Mouse (Mus musculus) adrenal gland, postnatal 10 days (tissue): Measurements from ENCODE around the gene Stx7. TPM values are rescaled to one million over a fixed set of nuclear protein-coding genes. Genes with fewer than 3 reads are reported as not detected.

Experiments
- DNase-seq: peaks from one replicate; pipeline ENCODE4 v3.0.0; 2021; ENCODE audit warnings: mixed read lengths
- total RNA-seq, 2 experiments: library from RNA; stranded (reverse); gene quantifications; 2 replicates each; pipeline ENCODE4 v1.2.3; 2021

Gene Stx7
- total RNA-seq, 2 experiments from 2014 or later = 92.2 to 97.9 TPM

GRCm38 (mm10) chr10:24167978-24168583 is 19.0 kb downstream of the Stx7 start:
- DNase-seq = no peak

DNA sequence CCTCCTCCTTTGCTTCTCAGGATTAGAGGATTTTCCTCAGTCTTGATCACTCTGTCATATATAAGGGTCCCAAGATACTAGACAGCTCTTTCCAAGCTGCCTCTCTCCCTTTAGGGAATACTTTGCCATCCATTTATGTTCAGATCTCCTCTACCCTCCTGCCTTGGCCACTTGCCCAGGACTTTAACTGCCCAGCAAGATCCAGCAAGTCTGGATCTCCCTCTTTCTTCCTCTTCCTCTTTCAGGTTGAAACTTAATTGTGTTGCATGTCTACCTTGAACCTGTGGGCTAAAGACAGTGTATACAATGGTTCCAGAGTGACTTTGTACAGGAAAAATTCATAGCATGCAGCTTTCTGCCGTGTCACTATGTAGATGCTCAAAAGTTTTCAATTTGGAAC is 19.8 kb downstream of the Stx7 start:
- no peak for DNase-seq

DNA sequence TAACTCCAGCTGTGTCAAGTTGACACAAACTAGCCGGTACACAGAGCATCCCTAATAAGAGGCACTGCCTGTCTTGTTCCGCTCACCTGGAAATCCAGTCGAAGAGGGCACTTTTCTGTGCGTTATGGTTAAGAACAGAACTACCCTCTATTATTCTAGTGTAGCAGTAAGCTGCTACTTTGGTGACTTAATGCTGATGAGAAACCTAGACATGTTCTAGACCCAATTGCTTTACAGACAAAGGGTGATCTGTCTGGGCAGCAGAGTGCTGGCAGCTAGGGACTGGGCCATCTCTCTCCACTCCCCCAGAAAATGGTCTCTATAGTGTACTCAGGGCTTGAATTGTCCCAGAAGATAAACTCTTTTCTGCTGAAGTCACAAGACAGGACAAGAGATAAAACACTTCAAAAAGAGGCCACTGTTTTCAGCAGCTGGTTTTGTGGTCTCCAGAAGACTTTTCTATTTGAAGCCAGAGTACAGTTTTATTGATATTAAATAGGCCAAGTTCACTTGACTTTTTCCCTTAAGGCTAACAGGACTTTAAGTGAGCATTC is 22.9 kb downstream of the Stx7 start:
- DNase-seq = no peak

GRCm38 (mm10) chr10:24173210-24174001 is 24.3 kb downstream of the Stx7 start:
- peak; percentile 64 for DNase-seq

DNA sequence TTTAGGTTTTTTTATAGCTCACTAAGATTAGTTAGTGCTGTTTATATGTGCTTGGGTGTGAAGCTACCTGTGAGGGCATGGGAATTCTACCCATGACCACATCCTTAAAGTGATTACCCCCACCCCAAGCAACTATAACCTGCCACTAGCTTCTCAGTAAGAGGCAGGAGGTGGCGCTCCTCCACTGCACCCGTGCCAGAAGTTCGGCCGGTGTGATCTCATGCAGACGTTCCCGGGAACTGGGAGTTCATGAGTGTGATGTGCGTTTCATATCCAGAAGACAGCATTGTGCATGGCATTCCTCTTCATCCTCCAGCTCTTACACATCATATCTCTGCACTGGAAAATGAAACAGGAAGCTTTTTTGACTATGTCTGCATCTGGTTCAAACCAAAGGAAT is 41.3 kb downstream of the Stx7 start:
- peak; percentile 13 for DNase-seq

GRCm38 (mm10) chr10:24191977-24192376 is 42.9 kb downstream of the Stx7 start:
- DNase-seq = no peak

GRCm38 (mm10) chr10:24199303-24199702 is 50.2 kb downstream of the Stx7 start:
- no peak for DNase-seq

- no peak for DNase-seq
Observed at GRCm38 (mm10) chr10:24200099-24200498, 51.0 kb downstream of the Stx7 start.

GRCm38 (mm10) chr10:24210075-24210474 is 61.0 kb downstream of the Stx7 start:
- DNase-seq = peak; percentile 20

GRCm38 (mm10) chr10:24213297-24213696 is 64.2 kb downstream of the Stx7 start:
- DNase-seq = no peak

DNA sequence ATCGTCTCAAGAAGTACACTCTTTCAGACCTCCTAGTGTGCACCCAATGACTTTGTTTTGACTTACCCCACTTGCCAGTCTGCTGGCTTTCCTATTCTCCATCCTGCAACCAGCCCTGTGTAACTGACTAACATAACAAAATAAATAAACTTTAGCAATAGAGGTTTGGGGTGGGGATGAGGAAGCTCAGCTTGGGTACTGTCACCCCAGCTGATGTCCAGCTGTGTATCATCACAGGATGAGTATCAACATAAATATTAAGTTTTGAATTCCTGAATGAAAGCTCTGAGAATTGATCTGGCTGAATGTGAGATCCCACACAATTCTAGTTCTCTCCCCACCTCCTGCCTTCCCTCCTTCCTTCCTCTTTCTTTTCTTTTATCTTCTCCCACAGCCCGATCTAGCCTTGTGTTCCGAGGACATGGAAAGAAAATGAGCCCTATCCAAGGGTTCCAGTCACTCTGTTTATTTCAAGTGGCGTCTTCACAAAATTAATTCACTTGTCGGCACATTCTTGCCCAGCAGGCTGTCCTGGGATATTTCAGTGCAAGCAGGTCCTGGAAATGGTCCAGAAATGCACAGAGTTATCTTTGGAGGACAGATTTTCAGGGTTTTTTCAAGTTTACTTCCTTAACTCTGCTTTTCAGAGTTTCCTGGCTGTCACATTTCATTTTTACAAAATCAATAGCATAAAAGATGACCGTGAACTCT is 68.6 kb downstream of the Stx7 start:
- DNase-seq = peak; percentile 26

DNA sequence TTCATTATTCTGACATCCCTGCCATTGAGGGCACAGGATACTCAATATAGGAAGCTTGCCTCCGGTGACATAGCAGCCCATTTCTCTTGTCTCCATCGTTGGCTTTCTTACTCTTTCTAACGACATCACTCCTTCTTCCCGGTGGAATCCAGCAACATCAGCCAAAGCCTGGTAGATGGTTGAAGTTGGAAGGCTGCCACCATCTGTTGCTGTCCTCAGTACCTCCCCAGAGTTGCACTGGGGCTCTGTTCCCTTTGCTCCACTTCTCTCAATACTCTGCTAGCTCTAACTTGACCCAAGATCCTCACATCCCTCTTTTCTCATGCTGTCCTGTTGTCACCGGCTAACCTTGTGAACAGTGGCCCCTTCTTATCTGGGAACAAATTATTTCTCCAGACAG is 71.8 kb downstream of the Stx7 start:
- peak; percentile 29 for DNase-seq

GRCm38 (mm10) chr10:24222911-24223310 is 73.8 kb downstream of the Stx7 start:
- no peak for DNase-seq

DNA sequence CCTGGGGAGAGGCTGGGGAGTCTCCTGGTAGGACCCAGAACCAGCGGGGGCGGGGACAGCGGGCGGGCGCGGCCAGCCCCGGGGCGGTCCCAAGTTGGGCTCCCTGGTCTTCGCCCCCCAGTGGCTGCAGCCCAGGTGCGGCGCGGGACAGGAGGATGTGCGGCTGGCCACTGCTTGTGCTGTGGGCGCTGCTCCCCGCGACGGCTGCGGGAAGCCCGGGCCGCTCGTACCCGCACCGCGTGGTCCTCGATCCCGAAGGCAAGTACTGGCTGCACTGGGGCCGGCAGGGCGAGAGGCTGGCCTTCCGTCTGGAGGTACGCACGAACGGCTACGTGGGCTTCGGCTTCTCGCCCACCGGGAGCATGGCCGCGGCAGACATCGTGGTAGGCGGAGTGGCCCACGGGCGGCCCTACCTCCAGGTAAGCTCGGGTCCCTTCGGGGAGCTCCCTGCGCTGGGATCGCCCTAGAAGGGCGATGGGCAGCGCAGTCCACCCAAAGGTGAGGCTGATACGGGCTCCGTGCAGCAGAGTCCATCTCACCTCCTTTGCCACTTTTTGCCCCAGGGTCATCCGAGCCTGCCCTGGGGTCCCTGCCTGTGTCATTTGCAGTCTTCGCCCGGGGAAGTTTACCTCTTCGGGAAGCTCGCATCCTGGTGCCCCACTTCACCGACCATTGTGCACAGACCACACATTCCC is 74.5 kb downstream of the Stx7 start, which contains the start of gene Moxd1:
Moxd1 (plus strand) TSS at position 69 of the 695 bp plus-strand sequence.
- peak; percentile 57 for DNase-seq

- DNase-seq = no peak
Observed at GRCm38 (mm10) chr10:24224591-24224990, 75.5 kb downstream of the Stx7 start.

GRCm38 (mm10) chr10:24228318-24229183 is 79.4 kb downstream of the Stx7 start:
- no peak for DNase-seq

DNA sequence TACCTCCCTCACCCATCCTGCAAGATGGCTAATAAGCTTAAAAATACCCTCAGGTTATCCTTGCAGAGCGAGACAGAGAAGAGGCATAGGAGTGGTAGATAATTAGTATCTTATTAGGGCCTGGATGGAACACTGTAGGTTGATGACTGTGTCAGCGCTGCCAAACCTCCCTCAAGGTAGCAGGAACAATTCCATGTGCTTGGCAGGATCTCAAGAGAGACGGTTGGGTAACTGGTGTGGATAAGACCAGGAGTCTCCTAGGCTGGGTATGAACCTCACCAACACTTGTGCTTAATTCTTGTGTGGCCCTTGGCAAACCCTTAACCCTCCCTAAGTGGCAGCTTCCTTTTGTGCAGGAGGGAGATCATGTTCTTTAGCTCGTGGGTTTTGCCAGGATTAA is 83.2 kb downstream of the Stx7 start:
- no peak for DNase-seq

DNA sequence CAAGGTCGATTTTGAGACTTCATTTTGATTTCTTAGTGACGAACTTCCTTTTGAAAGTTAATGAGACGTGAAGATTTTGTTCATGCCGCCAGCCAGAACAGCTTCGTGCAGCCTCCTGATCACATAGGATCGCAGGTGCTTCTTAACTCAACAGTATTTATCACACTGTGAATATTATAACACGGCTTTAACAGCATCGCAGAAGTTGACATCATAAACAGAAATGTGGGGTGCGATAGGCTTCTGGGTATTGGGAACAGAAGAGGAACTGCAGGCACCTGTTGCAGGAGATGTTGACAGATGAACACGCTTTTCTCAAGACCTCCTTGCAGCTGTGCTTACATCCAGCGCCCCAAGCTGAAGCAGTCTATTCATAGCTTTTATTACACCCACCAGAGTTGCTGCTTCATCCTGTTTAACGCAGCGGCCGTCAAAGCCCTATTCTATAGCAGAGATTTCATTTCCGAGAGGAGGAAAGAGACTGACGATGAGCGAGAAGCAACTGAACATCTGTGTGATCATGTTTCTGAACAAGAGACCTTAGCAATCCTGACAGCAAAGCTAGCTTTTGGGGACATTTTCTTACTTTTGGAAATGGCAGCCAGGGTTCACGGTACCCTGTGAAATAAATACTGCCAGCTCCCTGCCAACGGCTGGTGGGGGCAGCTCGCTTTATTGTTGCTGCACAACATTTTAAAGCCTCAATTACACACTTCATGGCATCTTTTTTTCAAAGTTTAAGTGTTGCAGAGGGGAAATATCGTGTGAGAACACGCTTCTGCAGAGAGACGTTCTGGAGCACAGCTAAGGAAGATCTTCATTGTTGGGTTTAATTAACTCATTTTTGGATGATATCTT is 86.6 kb downstream of the Stx7 start:
- no peak for DNase-seq
